Mouse (Mus musculus) olfactory bulb, adult 2 months (tissue): ENCODE data around the gene Evi5.

Experiments used
- CTCF ChIP-seq: fragments of 200-500 bp; IDR thresholded peaks from 2 replicates; pipeline ENCODE4 v1.5.1; 2012; ENCODE audit warnings: low read depth, mild to moderate bottlenecking, low read length, moderate library complexity; ENCODE audit not compliant: insufficient read depth
- POLR2A ChIP-seq: fragments of 200-500 bp; IDR thresholded peaks from 2 replicates; pipeline ENCODE4 v1.6.1; 2012; ENCODE audit warnings: mild to moderate bottlenecking, low read depth, low read length, moderate library complexity; ENCODE audit not compliant: insufficient read depth

DNA sequence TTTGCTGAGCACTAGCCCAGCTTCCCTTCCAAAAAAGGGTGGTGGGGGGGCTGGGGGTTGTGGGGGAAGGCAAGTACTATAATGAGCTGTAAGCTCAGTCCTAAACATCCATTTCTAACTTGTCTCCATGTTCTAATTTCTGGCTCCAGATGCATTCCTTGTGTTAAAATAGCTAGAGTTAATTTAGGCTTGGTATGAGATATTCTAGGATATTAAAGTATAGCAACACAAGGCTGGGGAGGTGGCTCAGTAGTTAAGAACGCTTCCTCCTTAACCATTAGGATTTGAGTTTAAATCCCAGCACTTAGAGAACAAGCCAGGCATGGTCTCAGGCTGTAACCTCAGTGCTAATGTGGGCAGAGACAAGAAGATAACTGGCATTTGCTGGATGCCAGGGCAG, 21.4 kb upstream of the Evi5 start:
- TF ChIP-seq CTCF (no peak), POLR2A (no peak)
